10 mouse cellular contexts compared by ENCODE assay signal in genomic region chr7:18872014-18872802, GRCm38 (mm10). TPM values are rescaled to one million over a fixed set of nuclear protein-coding genes. Genes with fewer than 3 reads are reported as not detected.
A peak's percentile ranks its signal among the peaks of the same experiment; 100 is the strongest.
DNase-seq lines count a peak whose midpoint lies in the region; ATAC-seq and TF ChIP-seq lines count a peak whose summit lies in the region.
"Had no signal": no experiment of that assay in that cellular context is flagged by ENCODE, and none has a peak within 500 bp of the region (broad histone marks: within the 10 kb centered on the region; RNA-seq: fewer than 3 reads in every experiment).

No protein-coding gene starts in this region.

- no peak for TF ChIP-seq POLR2A in cortical plate, adult 2 months (IDR thresholded peaks at IDR 0.05; ENCODE audit: extremely low read depth, insufficient read depth, low read length)

- no peak overlapping the region for H3K27ac ChIP-seq in heart, embryonic 10.5 days
- H3K27ac ChIP-seq in cortical plate, adult 2 months (ENCODE audit: insufficient read depth, low read length) = no peak overlapping the region
- H3K27ac ChIP-seq in hindbrain, embryonic 11.5 days (ENCODE audit: low read depth, low read length) = no peak overlapping the region
- H3K27ac ChIP-seq in lung, postnatal 0 days (ENCODE audit: low read length) = no peak overlapping the region

- H3K27me3 ChIP-seq in heart, embryonic 10.5 days (ENCODE audit: insufficient read depth, poor library complexity, severe bottlenecking) = no peaks in the 10 kb centered on the region
- H3K27me3 ChIP-seq in hindbrain, embryonic 11.5 days (ENCODE audit: control insufficient read depth, insufficient read depth, low read length) = no peaks in the 10 kb centered on the region
- no peaks in the 10 kb centered on the region for H3K27me3 ChIP-seq in lung, postnatal 0 days (replicated peaks; ENCODE audit: insufficient read depth, low read length)

- WGBS in heart, embryonic 10.5 days = 34% methylated on average over 13 of the region's 14 CpGs
- WGBS in hindbrain, embryonic 11.5 days = 31% methylated on average over 13 of the region's 14 CpGs
- 31% methylated on average over 13 of the region's 14 CpGs for WGBS in lung, postnatal 0 days

- TF ChIP-seq EP300 in lung, postnatal 0 days (IDR thresholded peaks at IDR 0.05) = no peak

- H3K9ac ChIP-seq in hindbrain, embryonic 11.5 days (ENCODE audit: low read depth, low read length) = peak overlapping the region; percentile 29; the same call in 1 of the 2 replicates
- H3K9ac ChIP-seq in lung, postnatal 0 days (replicated peaks; ENCODE audit: low read depth) = no peak overlapping the region

- H3K36me3 ChIP-seq in heart, embryonic 10.5 days = no peaks in the 10 kb centered on the region
- H3K36me3 ChIP-seq in hindbrain, embryonic 11.5 days (ENCODE audit: control insufficient read depth, insufficient read depth, low read length) = no peaks in the 10 kb centered on the region
- no peaks in the 10 kb centered on the region for H3K36me3 ChIP-seq in lung, postnatal 0 days (ENCODE audit: insufficient read depth, low read length)

- peak overlapping the region; percentile 47 for H3K4me2 ChIP-seq in hindbrain, embryonic 11.5 days (replicated peaks; ENCODE audit: low read depth, low read length)
- H3K4me2 ChIP-seq in lung, postnatal 0 days (replicated peaks; ENCODE audit: low read depth, low read length) = peak overlapping the region; percentile 64

- DNase-seq in heart, embryonic 10.5 days (ENCODE audit: low spot score) = no peak
- no peak for DNase-seq in heart, postnatal 25 days (ENCODE audit: low spot score)
- peak; percentile 37 for DNase-seq in hindbrain, embryonic 11.5 days (ENCODE audit: low spot score)
- DNase-seq in lung, postnatal 0 days (ENCODE audit: low spot score) = no peak
- no peak for DNase-seq in adrenal gland, postnatal 36 days
- no peak for DNase-seq in layer of hippocampus, postnatal 25 days (ENCODE audit: extremely low spot score in 1 of 2, low spot score in 1 of 2)
- DNase-seq in urinary bladder, postnatal 4 days (ENCODE audit: low spot score in 2 of 2) = no peak
- DNase-seq: thymus, adult 2 months had no signal

- peak; percentile 74 for ATAC-seq in hindbrain, embryonic 11.5 days (ENCODE audit: low FRiP score)
- ATAC-seq in lung, postnatal 0 days = no peak

- H3K4me3 ChIP-seq in heart, embryonic 10.5 days = peak overlapping the region; percentile 55
- peak overlapping the region; percentile 26; the same call in 1 of the 2 replicates for H3K4me3 ChIP-seq in cortical plate, adult 2 months (ENCODE audit: insufficient read depth, low read length)
- H3K4me3 ChIP-seq in hindbrain, embryonic 11.5 days (ENCODE audit: low read depth, low read length) = peak overlapping the region; percentile 28
- H3K4me3 ChIP-seq in lung, postnatal 0 days (ENCODE audit: low read depth, low read length) = peak overlapping the region; percentile 32; the same call in 1 of the 2 replicates

- intact Hi-C loops in heart, postnatal 25 days (cut with DNase I) = loop anchor here (2.0 kb wide), 1 partner anchor 39 kb away; no protein-coding TSS in a partner anchor

- H3K9me3 ChIP-seq in heart, embryonic 10.5 days = 0 out of 2 replicates have a peak, but pooled peaks cover 7% of the 10 kb centered on the region
- no peaks in the 10 kb centered on the region for H3K9me3 ChIP-seq in hindbrain, embryonic 11.5 days (ENCODE audit: control insufficient read depth, low read length)
- no peaks in the 10 kb centered on the region for H3K9me3 ChIP-seq in lung, postnatal 0 days (ENCODE audit: low read length)

- no peak for TF ChIP-seq CTCF in cortical plate, adult 2 months (IDR thresholded peaks at IDR 0.05; ENCODE audit: extremely low read depth, insufficient read depth, low read length)
- TF ChIP-seq CTCF in lung, postnatal 0 days (IDR thresholded peaks at IDR 0.05) = no peak

- peaks cover 10% of the 10 kb centered on the region; the same call in 1 of the 2 replicates for H3K4me1 ChIP-seq in heart, embryonic 10.5 days
- no peaks in the 10 kb centered on the region for H3K4me1 ChIP-seq in cortical plate, adult 2 months (ENCODE audit: control insufficient read depth, insufficient read depth, low read length)
- no peaks in the 10 kb centered on the region for H3K4me1 ChIP-seq in hindbrain, embryonic 11.5 days (replicated peaks; ENCODE audit: control insufficient read depth, insufficient read depth, low read length)
- no peaks in the 10 kb centered on the region for H3K4me1 ChIP-seq in lung, postnatal 0 days (ENCODE audit: insufficient read depth, low read depth, low read length)

RNA-seq across cellular contexts. Expression of gene Pglyrp1, which starts 1.1 kb away (rescaled TPM):
- 0.26 and 0.43 TPM in 2 replicates for polyA plus RNA-seq in heart, embryonic 10.5 days (2016; fragmentation: Nextera tagmentation; extraction: Ambion mirVana)
- total RNA-seq in heart, postnatal 25 days (2021) = 1 to 10 TPM; 1.2 to 1.7 TPM
- 15.7 and 16.0 TPM in 2 replicates for polyA plus RNA-seq in cortical plate, adult 2 months (2012; rRNA removed)
- polyA plus RNA-seq in hindbrain, embryonic 11.5 days (2014; fragmentation: Nextera tagmentation; extraction: Ambion mirVana) = 2.8 and 2.9 TPM in 2 replicates
- polyA plus RNA-seq in lung, postnatal 0 days (2015; fragmentation: Nextera tagmentation; extraction: Ambion mirVana) = 45.6 and 51.1 TPM in 2 replicates
- 1 to 10 TPM in 1 of 2 experiments, under 1 TPM in 1; 0.56 to 1.3 TPM for total RNA-seq in adrenal gland, postnatal 36 days (2021)
- total RNA-seq in layer of hippocampus, postnatal 25 days (2021) = 10 to 100 TPM in 1 of 2 experiments, 1 to 10 TPM in 1; 8.6 to 17.9 TPM

RNA-seq across cellular contexts. Expression of gene Mill2, which starts 32.4 kb away (rescaled TPM):
- polyA plus RNA-seq in heart, embryonic 10.5 days (2016; fragmentation: Nextera tagmentation; extraction: Ambion mirVana) = 0.04 and 0.21 TPM in 2 replicates
- total RNA-seq in heart, postnatal 25 days (2021) = 1 to 10 TPM; 6.5 to 6.7 TPM
- 2.5 and 2.6 TPM in 2 replicates for polyA plus RNA-seq in cortical plate, adult 2 months (2012; rRNA removed)
- polyA plus RNA-seq in hindbrain, embryonic 11.5 days (2014; fragmentation: Nextera tagmentation; extraction: Ambion mirVana) = 0.13 and 0.48 TPM in 2 replicates
- polyA plus RNA-seq in lung, postnatal 0 days (2015; fragmentation: Nextera tagmentation; extraction: Ambion mirVana) = 4.3 and 5.7 TPM in 2 replicates
- 1 to 10 TPM; 5.4 to 7.2 TPM for total RNA-seq in adrenal gland, postnatal 36 days (2021)
- 1 to 10 TPM; 1.9 to 2.2 TPM for total RNA-seq in layer of hippocampus, postnatal 25 days (2021)

RNA-seq across cellular contexts. Expression of gene Ccdc61, which starts 38.0 kb away (rescaled TPM):
- polyA plus RNA-seq in heart, embryonic 10.5 days (2016; fragmentation: Nextera tagmentation; extraction: Ambion mirVana) = 26.9 and 29.4 TPM in 2 replicates
- total RNA-seq in heart, postnatal 25 days (2021) = 1 to 10 TPM; 7.7 to 8.3 TPM
- polyA plus RNA-seq in cortical plate, adult 2 months (2012; rRNA removed) = 14.7 and 15.8 TPM in 2 replicates
- 22.9 and 27.3 TPM in 2 replicates for polyA plus RNA-seq in hindbrain, embryonic 11.5 days (2014; fragmentation: Nextera tagmentation; extraction: Ambion mirVana)
- 17.6 and 19.0 TPM in 2 replicates for polyA plus RNA-seq in lung, postnatal 0 days (2015; fragmentation: Nextera tagmentation; extraction: Ambion mirVana)
- total RNA-seq in adrenal gland, postnatal 36 days (2021) = 10 to 100 TPM; 11.5 to 12.1 TPM
- total RNA-seq in layer of hippocampus, postnatal 25 days (2021) = 10 to 100 TPM in 1 of 2 experiments, 1 to 10 TPM in 1; 9.5 to 13.5 TPM

RNA-seq across cellular contexts. Expression of gene Psg17, which starts 50.8 kb away (rescaled TPM):
- polyA plus RNA-seq in heart, embryonic 10.5 days (2016; fragmentation: Nextera tagmentation; extraction: Ambion mirVana) = not detected in 2 replicates
- total RNA-seq in heart, postnatal 25 days (2021) = not detected
- polyA plus RNA-seq in cortical plate, adult 2 months (2012; rRNA removed) = 0.06 and 0.15 TPM in 2 replicates
- polyA plus RNA-seq in hindbrain, embryonic 11.5 days (2014; fragmentation: Nextera tagmentation; extraction: Ambion mirVana) = not detected in 2 replicates
- polyA plus RNA-seq in lung, postnatal 0 days (2015; fragmentation: Nextera tagmentation; extraction: Ambion mirVana) = not detected in 2 replicates
- total RNA-seq in adrenal gland, postnatal 36 days (2021) = not detected
- total RNA-seq in layer of hippocampus, postnatal 25 days (2021) = not detected
- total RNA-seq: left cerebral cortex, postnatal 10 days had no signal

RNA-seq across cellular contexts. Expression of gene Nova2, which starts 53.5 kb away (rescaled TPM):
- 0.53 and 0.57 TPM in 2 replicates for polyA plus RNA-seq in heart, embryonic 10.5 days (2016; fragmentation: Nextera tagmentation; extraction: Ambion mirVana)
- 1 to 10 TPM; 5.5 to 6.6 TPM for total RNA-seq in heart, postnatal 25 days (2021)
- 22.3 and 23.3 TPM in 2 replicates for polyA plus RNA-seq in cortical plate, adult 2 months (2012; rRNA removed)
- 12.7 and 18.0 TPM in 2 replicates for polyA plus RNA-seq in hindbrain, embryonic 11.5 days (2014; fragmentation: Nextera tagmentation; extraction: Ambion mirVana)
- 1.1 and 1.2 TPM in 2 replicates for polyA plus RNA-seq in lung, postnatal 0 days (2015; fragmentation: Nextera tagmentation; extraction: Ambion mirVana)
- 1 to 10 TPM; 3.7 to 5.4 TPM for total RNA-seq in adrenal gland, postnatal 36 days (2021)
- 10 to 100 TPM; 69.2 to 93.3 TPM for total RNA-seq in layer of hippocampus, postnatal 25 days (2021)
